Mouse (Mus musculus) limb, embryonic 11.5 days (tissue): ENCODE results near the gene Ginm1. TPM values are rescaled to one million over a fixed set of nuclear protein-coding genes. Genes with fewer than 3 reads are reported as not detected.
A peak's percentile ranks its signal among the peaks of the same experiment; 100 is the strongest.

Experiments
- ATAC-seq: fragments of 200-750 bp; cut with Nextera tagmentation; 2 replicates; pipeline ENCODE4 v1.8.0; 2017; ENCODE audit warnings: low read depth; ENCODE audit not compliant: insufficient number of reproducible peaks, low FRiP score, low TSS enrichment
- DNase-seq: peaks from one replicate; pipeline ENCODE4 v3.0.0-alpha.2; 2015; ENCODE audit warnings: low spot score
- H3K27ac ChIP-seq: fragments of 300-500 bp; sonication (generic); replicated peaks from 2 replicates; pipeline ENCODE4 v1.5.1; 2014; ENCODE audit warnings: low read depth, mild to moderate bottlenecking, low read length
- H3K27me3 ChIP-seq: fragments of 300-500 bp; sonication (generic); 2 replicates; pipeline ENCODE4 v1.6.1; 2014; ENCODE audit warnings: mild to moderate bottlenecking, low read length, mixed read lengths; ENCODE audit not compliant: control insufficient read depth, insufficient read depth
- H3K36me3 ChIP-seq: fragments of 300-500 bp; sonication (generic); 2 replicates; pipeline ENCODE4 v1.6.1; 2014; ENCODE audit warnings: mild to moderate bottlenecking, low read length, moderate library complexity, mixed read lengths; ENCODE audit not compliant: control insufficient read depth, insufficient read depth
- H3K4me1 ChIP-seq: fragments of 300-500 bp; sonication (generic); 2 replicates; pipeline ENCODE4 v1.6.1; 2014; ENCODE audit warnings: low read length, mixed read lengths; ENCODE audit not compliant: control insufficient read depth, insufficient read depth
- H3K4me2 ChIP-seq: fragments of 300-500 bp; sonication (generic); 2 replicates; pipeline ENCODE4 v1.6.1; 2014; ENCODE audit warnings: low read depth, mild to moderate bottlenecking, moderate library complexity; ENCODE audit not compliant: severe bottlenecking
- H3K4me3 ChIP-seq: fragments of 300-500 bp; sonication (generic); 2 replicates; pipeline ENCODE4 v1.5.1; 2014; ENCODE audit warnings: low read depth, low read length
- H3K9ac ChIP-seq: fragments of 300-500 bp; sonication (generic); 2 replicates; pipeline ENCODE4 v1.6.1; 2014; ENCODE audit warnings: mild to moderate bottlenecking, low read length
- H3K9me3 ChIP-seq: fragments of 300-500 bp; sonication (generic); 2 replicates; pipeline ENCODE4 v1.6.1; 2016; ENCODE audit warnings: low read length; ENCODE audit not compliant: control insufficient read depth
- WGBS: fragments of 180-500 bp; shearing (Covaris S2); extraction: QIAGEN DNeasy Blood & Tissue Kit; methylation state at CpG from one replicate; pipeline ENCODE4 v1.1.7; 2014; 5-methylcytosine and 5-hydroxymethylcytosine counted together
- polyA plus RNA-seq: library from polyadenylated mRNA; unstranded; fragments of >200 nt; fragmentation: Nextera tagmentation; extraction: Ambion mirVana; gene quantifications from 2 replicates; pipeline ENCODE4 v1.2.1, GENCODE M21; 2014

The Ginm1 gene
- polyA plus RNA-seq, 1 experiment from 2014 or later: 51.4 TPM

- H3K4me3 ChIP-seq: no peak overlapping the region
- peaks cover 5% of the 10 kb centered on the region for H3K4me1 ChIP-seq
- no peak overlapping the region for H3K9ac ChIP-seq
- no peak overlapping the region for H3K4me2 ChIP-seq
- H3K27me3 ChIP-seq: no peaks in the 10 kb centered on the region
- WGBS: 67% methylated on average over 2 of the region's 2 CpGs
- H3K36me3 ChIP-seq: no peaks in the 10 kb centered on the region
- DNase-seq (no peak), ATAC-seq (no peak)
- no peaks in the 10 kb centered on the region for H3K9me3 ChIP-seq
- no peak overlapping the region for H3K27ac ChIP-seq
Observed at GRCm38 (mm10) chr10:7836902-7837301, 44.3 kb upstream of the Ginm1 start.

DNA sequence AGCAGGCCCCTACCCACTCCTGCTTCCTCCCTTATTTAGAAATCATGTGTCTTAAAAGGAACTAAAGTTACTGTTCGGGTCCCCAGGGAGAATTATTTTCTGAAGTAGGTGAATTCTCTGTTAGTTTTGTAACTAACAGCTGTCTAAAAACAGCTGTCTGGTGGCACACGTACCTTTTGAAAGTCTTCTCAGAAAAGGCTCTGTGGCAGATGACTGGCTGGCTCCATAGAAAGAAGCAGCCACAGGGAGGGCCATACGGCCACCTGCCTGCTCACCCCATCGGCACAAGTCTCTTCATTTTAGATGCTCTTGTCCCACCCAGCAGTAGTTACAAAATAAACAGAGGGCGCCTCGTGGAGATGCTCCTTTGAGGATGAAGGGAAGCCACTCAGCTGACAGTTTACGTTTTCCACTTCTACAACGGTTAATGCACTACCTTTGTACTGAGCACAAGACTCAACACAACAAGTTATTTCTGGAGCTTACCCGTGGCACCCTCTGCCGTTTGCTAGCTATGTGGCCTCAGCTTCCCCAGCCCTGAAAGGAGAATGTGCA, 42.1 kb upstream of the Ginm1 start:
- no peak overlapping the region for H3K9ac ChIP-seq
- no peaks in the 10 kb centered on the region for H3K27me3 ChIP-seq
- ATAC-seq (no peak), DNase-seq (no peak)
- no peak overlapping the region for H3K27ac ChIP-seq
- H3K4me2 ChIP-seq: no peak overlapping the region
- H3K4me3 ChIP-seq: no peak overlapping the region
- 72% methylated on average over 10 of the region's 10 CpGs for WGBS
- no peaks in the 10 kb centered on the region for H3K9me3 ChIP-seq
- H3K4me1 ChIP-seq: peaks cover 7% of the 10 kb centered on the region
- H3K36me3 ChIP-seq: no peaks in the 10 kb centered on the region

DNA sequence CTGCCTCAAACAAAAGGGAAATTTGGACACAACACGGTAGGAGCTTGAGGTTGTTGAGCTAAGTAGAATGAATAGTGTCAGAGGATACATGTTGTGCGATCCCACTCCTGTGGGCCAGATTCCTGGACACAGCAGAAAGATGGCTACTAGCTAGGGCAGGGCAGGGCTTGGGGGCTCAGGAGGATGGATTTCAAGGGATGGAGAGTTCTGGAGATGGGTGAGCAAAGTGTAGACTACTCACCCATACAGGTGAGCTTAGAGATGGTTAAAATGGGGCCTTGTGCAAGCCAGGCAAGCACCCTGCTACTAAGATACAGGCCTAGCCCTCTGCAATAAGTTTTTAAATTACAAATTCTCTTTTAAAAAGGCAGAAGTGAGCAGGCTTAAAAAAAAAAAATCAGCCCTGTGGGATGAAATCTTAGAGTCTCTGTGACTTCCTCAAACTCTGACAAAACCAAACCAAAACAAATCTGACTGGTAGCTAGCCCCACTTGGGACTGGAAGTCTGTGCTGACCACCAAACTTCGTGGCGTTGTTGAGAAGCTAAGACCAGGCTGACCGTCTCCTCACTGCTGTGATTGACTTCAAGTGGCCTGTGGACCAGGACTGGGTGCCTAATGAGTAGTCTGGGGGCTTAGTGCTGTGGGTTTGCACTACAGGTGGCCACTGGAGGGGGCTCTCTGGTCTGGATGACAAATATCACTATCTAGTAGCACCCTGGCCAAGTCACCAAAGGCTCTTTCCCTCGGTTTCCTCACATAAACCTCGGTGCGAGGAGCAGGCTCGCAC, 40.9 kb upstream of the Ginm1 start:
- no peak for ATAC-seq
- DNase-seq: no peak
- 81% methylated on average over 9 of the region's 9 CpGs for WGBS
- Histone ChIP-seq H3K27me3 (no peaks in the 10 kb centered on the region), H3K9me3 (no peaks in the 10 kb centered on the region), H3K36me3 (no peaks in the 10 kb centered on the region), H3K9ac (no peak overlapping the region), H3K4me1 (peaks cover 7% of the 10 kb centered on the region), H3K4me3 (no peak overlapping the region), H3K27ac (no peak overlapping the region), H3K4me2 (no peak overlapping the region)

- ATAC-seq (no peak), DNase-seq (peak; percentile 47)
- Histone ChIP-seq H3K4me1 (peaks cover 7% of the 10 kb centered on the region), H3K4me3 (peak within 1 kb of the TSS; percentile 18), H3K27me3 (no peaks in the 10 kb centered on the region), H3K4me2 (peak within 1 kb of the TSS; percentile 51), H3K27ac (no peak within 1 kb of the TSS), H3K36me3 (no peaks in the 10 kb centered on the region), H3K9ac (no peak within 1 kb of the TSS; the same call in none of the 2 replicates), H3K9me3 (no peaks in the 10 kb centered on the region)
- 5% methylated on average over 15 of the region's 15 CpGs for WGBS
Observed at GRCm38 (mm10) chr10:7832171-7832676, 39.6 kb upstream of the Ginm1 start, which contains the start of gene Zc3h12d. Gene Zc3h12d (plus strand): TSS chr10:7832470.

DNA sequence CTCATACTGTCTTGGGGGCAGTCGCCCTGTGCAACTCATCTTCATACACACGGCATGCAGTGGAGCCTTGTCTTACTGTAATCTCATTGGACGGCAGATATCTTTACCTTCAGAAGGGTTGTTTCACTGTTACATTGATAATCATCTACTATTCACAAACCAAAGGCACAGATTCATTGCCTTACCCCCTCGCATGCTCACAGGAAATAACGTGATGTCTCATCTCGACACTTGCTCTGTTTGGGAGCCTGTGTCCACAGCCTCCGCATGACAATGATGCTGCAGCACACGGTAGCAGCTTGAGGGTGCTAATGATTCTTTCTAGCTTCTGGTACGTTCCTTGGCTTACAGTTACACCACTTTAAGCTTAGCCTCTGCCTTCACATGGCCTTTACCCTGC, 33.5 kb upstream of the Ginm1 start:
- H3K36me3 ChIP-seq: no peaks in the 10 kb centered on the region; the same call in 1 of the 2 replicates
- H3K4me3 ChIP-seq: no peak overlapping the region
- no peaks in the 10 kb centered on the region for H3K9me3 ChIP-seq
- DNase-seq: no peak
- H3K9ac ChIP-seq: no peak overlapping the region
- H3K27ac ChIP-seq: no peak overlapping the region
- no peaks in the 10 kb centered on the region for H3K4me1 ChIP-seq
- H3K27me3 ChIP-seq: no peaks in the 10 kb centered on the region
- no peak for ATAC-seq
- 95% methylated on average over 9 of the region's 9 CpGs for WGBS
- no peak overlapping the region for H3K4me2 ChIP-seq

DNA sequence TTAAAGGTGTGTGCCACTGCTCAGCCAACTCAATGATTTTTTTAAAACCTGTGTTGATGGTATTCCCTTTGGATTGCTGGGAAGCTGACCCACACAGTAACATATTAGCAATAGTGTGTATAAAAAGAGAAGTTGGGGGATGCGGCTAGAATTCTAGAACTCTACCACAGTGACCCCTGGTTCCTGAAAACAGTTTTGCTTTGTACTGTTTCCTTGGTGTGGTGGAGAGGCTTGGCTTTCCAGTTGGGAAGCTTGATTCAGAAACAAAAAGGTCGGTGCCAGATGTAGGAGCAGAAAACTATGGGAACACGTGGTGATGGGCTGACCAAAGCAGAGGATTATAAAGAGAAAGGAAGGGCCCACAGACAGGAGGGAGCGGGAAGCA, 32.6 kb upstream of the Ginm1 start:
- Histone ChIP-seq H3K4me1 (no peaks in the 10 kb centered on the region), H3K36me3 (no peaks in the 10 kb centered on the region; the same call in 1 of the 2 replicates), H3K9me3 (no peaks in the 10 kb centered on the region), H3K9ac (no peak overlapping the region), H3K27me3 (no peaks in the 10 kb centered on the region), H3K4me2 (no peak overlapping the region), H3K27ac (no peak overlapping the region), H3K4me3 (no peak overlapping the region)
- DNase-seq: no peak
- 94% methylated on average over 4 of the region's 4 CpGs for WGBS
- no peak for ATAC-seq

DNA sequence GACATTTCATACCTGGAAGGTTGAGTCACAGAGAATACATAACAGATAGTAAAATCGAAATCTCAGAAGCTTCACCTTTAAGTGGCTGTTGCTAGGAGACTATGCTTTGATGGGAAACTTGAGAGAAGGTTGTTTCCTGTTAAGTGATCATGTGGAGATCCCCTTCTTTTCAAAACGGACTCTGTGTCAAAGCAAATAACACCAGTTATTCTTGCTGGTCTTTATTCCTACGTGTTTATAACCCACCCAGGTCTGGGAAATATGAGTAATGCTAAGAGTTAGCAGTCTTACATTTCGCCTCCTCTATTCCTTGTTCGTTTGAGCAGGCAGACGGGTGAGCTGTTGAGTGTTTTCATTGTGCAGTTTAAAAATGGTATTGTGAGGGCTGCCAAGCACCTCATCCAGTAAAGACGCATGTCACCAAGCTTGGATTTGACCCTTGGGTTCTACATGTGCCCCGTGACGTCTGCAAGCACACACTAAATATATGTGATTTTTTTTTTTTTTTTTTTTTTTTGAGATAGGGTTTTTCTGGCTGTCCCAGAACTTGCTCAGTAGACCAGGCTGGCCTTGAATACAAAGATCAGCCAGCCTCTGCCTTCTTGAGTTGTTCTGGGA, 32.1 kb upstream of the Ginm1 start:
- H3K4me1 ChIP-seq: no peaks in the 10 kb centered on the region
- no peaks in the 10 kb centered on the region for H3K27me3 ChIP-seq
- no peak overlapping the region for H3K9ac ChIP-seq
- DNase-seq (no peak), ATAC-seq (no peak)
- WGBS: 88% methylated on average over 9 of the region's 9 CpGs
- no peak overlapping the region for H3K27ac ChIP-seq
- H3K36me3 ChIP-seq: no peaks in the 10 kb centered on the region; the same call in 1 of the 2 replicates
- no peak overlapping the region for H3K4me2 ChIP-seq
- no peak overlapping the region for H3K4me3 ChIP-seq
- no peaks in the 10 kb centered on the region for H3K9me3 ChIP-seq

DNA sequence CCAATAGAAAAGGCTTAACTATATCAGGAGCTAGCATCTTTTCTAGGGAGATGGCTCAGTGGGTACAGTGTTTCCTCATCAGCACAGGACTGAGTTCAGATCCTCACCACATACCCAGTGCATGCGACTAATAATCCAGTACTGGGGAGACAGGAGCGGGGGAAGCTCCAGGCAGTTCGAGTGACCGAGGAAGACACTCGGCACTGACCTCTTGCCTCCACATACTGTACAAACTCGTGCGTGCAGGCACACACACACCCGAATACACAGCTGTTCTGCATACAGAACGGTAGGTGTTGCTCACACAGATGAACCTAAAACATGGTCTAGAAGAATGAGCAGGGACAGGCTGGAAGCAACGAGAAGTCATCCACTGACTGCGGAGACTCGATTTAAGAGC, 29.4 kb upstream of the Ginm1 start:
- H3K4me1 ChIP-seq: no peaks in the 10 kb centered on the region
- DNase-seq (no peak), ATAC-seq (no peak)
- 96% methylated on average over 12 of the region's 12 CpGs for WGBS
- H3K9ac ChIP-seq: no peak overlapping the region
- H3K27ac ChIP-seq: no peak overlapping the region
- H3K4me3 ChIP-seq: no peak overlapping the region
- H3K36me3 ChIP-seq: no peaks in the 10 kb centered on the region; the same call in 1 of the 2 replicates
- H3K9me3 ChIP-seq: no peaks in the 10 kb centered on the region
- no peaks in the 10 kb centered on the region for H3K27me3 ChIP-seq
- no peak overlapping the region for H3K4me2 ChIP-seq
